Mouse (Mus musculus) midbrain, embryonic 15.5 days (tissue): ENCODE measurements around the gene Synpr. TPM values are rescaled to one million over a fixed set of nuclear protein-coding genes. Genes with fewer than 3 reads are reported as not detected.
A peak's percentile ranks its signal among the peaks of the same experiment; 100 is the strongest.
"Not testable (repeated sequence)": the region's sequence is repeated elsewhere in the genome, so short reads cannot be mapped to it uniquely, and the experiment has no call there.

Source experiments
- ATAC-seq: fragments of 200-750 bp; cut with Nextera tagmentation; replicated peaks from 2 replicates; pipeline ENCODE4 v1.8.0; 2017; ENCODE audit warnings: moderate TSS enrichment
- H3K27ac ChIP-seq: fragments of 300-500 bp; sonication (generic); 2 replicates; pipeline ENCODE4 v1.5.1; 2015; ENCODE audit warnings: mild to moderate bottlenecking, inconsistent platforms
- H3K27me3 ChIP-seq: fragments of 300-500 bp; sonication (generic); replicated peaks from 2 replicates; pipeline ENCODE4 v1.6.1; 2015; ENCODE audit warnings: inconsistent platforms
- H3K36me3 ChIP-seq: fragments of 300-500 bp; sonication (generic); replicated peaks from 2 replicates; pipeline ENCODE4 v1.6.1; 2015; ENCODE audit warnings: inconsistent platforms
- H3K4me1 ChIP-seq: fragments of 300-500 bp; sonication (generic); 2 replicates; pipeline ENCODE4 v1.6.1; 2015; ENCODE audit warnings: inconsistent platforms
- H3K4me2 ChIP-seq: fragments of 300-500 bp; sonication (generic); 2 replicates; pipeline ENCODE4 v1.6.1; 2015; ENCODE audit warnings: inconsistent platforms, mild to moderate bottlenecking, moderate library complexity
- H3K4me3 ChIP-seq: fragments of 300-500 bp; sonication (generic); 2 replicates; pipeline ENCODE4 v1.5.1; 2015; ENCODE audit warnings: mild to moderate bottlenecking, inconsistent platforms
- H3K9ac ChIP-seq: fragments of 300-500 bp; sonication (generic); 2 replicates; pipeline ENCODE4 v1.6.1; 2015; ENCODE audit warnings: mild to moderate bottlenecking, inconsistent platforms
- H3K9me3 ChIP-seq: fragments of 300-500 bp; sonication (generic); 2 replicates; pipeline ENCODE4 v1.6.1; 2016; ENCODE audit warnings: inconsistent platforms
- WGBS: fragments of 180-500 bp; shearing (Covaris S2); methylation state at CpG from one replicate; pipeline ENCODE4 v1.1.7; 2015; ENCODE audit warnings: mixed read lengths; 5-methylcytosine and 5-hydroxymethylcytosine counted together
- polyA plus RNA-seq: library from polyadenylated mRNA; unstranded; fragments of >200 nt; fragmentation: Nextera tagmentation; extraction: Ambion mirVana; gene quantifications from 2 replicates; pipeline ENCODE4 v1.2.1, GENCODE M21; 2015

The Synpr gene
- polyA plus RNA-seq: 30.6 and 33.1 TPM in 2 replicates

GRCm38 (mm10) chr14:13284091-13284844 is at the start of gene Synpr:
Gene Synpr (plus strand): TSS chr14:13284780.
- H3K27ac ChIP-seq: no peak within 1 kb of the TSS
- H3K9ac ChIP-seq: peak within 1 kb of the TSS; percentile 29; the same call in 1 of the 2 replicates
- H3K4me1 ChIP-seq: peaks cover 12% of the 10 kb centered on the region; the same call in 1 of the 2 replicates
- ATAC-seq: peak; percentile 99
- H3K9me3 ChIP-seq: no peaks in the 10 kb centered on the region
- H3K4me2 ChIP-seq: peak within 1 kb of the TSS; percentile 60
- no peaks in the 10 kb centered on the region for H3K36me3 ChIP-seq
- 7% methylated on average over 27 of the region's 27 CpGs for WGBS
- peak within 1 kb of the TSS; percentile 39 for H3K4me3 ChIP-seq
- no peaks in the 10 kb centered on the region for H3K27me3 ChIP-seq

GRCm38 (mm10) chr14:13236929-13237328 is 47.7 kb upstream of the Synpr start:
- Histone ChIP-seq H3K4me2 (no peak overlapping the region), H3K36me3 (no peaks in the 10 kb centered on the region), H3K27ac (no peak overlapping the region), H3K9me3 (no peaks in the 10 kb centered on the region), H3K4me3 (no peak overlapping the region), H3K27me3 (no peaks in the 10 kb centered on the region), H3K4me1 (no peaks in the 10 kb centered on the region), H3K9ac (no peak overlapping the region)
- ATAC-seq: peak; percentile 14; the same call in 1 of the 2 replicates
- WGBS: 18% methylated on average over 1 of the region's 1 CpGs

GRCm38 (mm10) chr14:13247431-13247830 is 37.1 kb upstream of the Synpr start:
- WGBS: 27% methylated on average over 4 of the region's 4 CpGs
- H3K9ac ChIP-seq: no peak overlapping the region
- H3K4me1 ChIP-seq: no peaks in the 10 kb centered on the region
- H3K27me3 ChIP-seq: no peaks in the 10 kb centered on the region
- H3K36me3 ChIP-seq: no peaks in the 10 kb centered on the region
- no peaks in the 10 kb centered on the region for H3K9me3 ChIP-seq
- no peak overlapping the region for H3K27ac ChIP-seq
- H3K4me2 ChIP-seq: no peak overlapping the region
- ATAC-seq: no peak
- H3K4me3 ChIP-seq: no peak overlapping the region

- no peaks in the 10 kb centered on the region for H3K27me3 ChIP-seq
- no peak overlapping the region for H3K4me3 ChIP-seq
- no peak overlapping the region for H3K27ac ChIP-seq
- no peaks in the 10 kb centered on the region for H3K4me1 ChIP-seq
- H3K9ac ChIP-seq: no peak overlapping the region
- no peak overlapping the region for H3K4me2 ChIP-seq
- no peaks in the 10 kb centered on the region for H3K36me3 ChIP-seq
- ATAC-seq: no peak
- H3K9me3 ChIP-seq: no peaks in the 10 kb centered on the region
Observed at GRCm38 (mm10) chr14:13249361-13249760, 35.2 kb upstream of the Synpr start.

GRCm38 (mm10) chr14:13252594-13252993 is 32.0 kb upstream of the Synpr start:
- Histone ChIP-seq H3K4me3 (no peak overlapping the region), H3K4me2 (no peak overlapping the region), H3K4me1 (no peaks in the 10 kb centered on the region), H3K9me3 (no peaks in the 10 kb centered on the region), H3K36me3 (no peaks in the 10 kb centered on the region), H3K27ac (no peak overlapping the region), H3K27me3 (no peaks in the 10 kb centered on the region), H3K9ac (no peak overlapping the region)
- ATAC-seq: no peak
- 97% methylated on average over 1 of the region's 1 CpGs for WGBS

GRCm38 (mm10) chr14:13254741-13255140 is 29.8 kb upstream of the Synpr start:
- H3K27me3 ChIP-seq, H3K36me3 ChIP-seq, H3K4me1 ChIP-seq, H3K9ac ChIP-seq, H3K27ac ChIP-seq, H3K4me2 ChIP-seq, ATAC-seq, H3K9me3 ChIP-seq, H3K4me3 ChIP-seq: not testable (repeated sequence)
- WGBS: 93% methylated on average over 2 of the region's 2 CpGs

- Histone ChIP-seq H3K27me3 (no peaks in the 10 kb centered on the region), H3K4me3 (no peak overlapping the region), H3K36me3 (no peaks in the 10 kb centered on the region), H3K9me3 (no peaks in the 10 kb centered on the region), H3K9ac (no peak overlapping the region), H3K4me1 (no peaks in the 10 kb centered on the region), H3K27ac (no peak overlapping the region), H3K4me2 (no peak overlapping the region)
- peak; percentile 72 for ATAC-seq
- 15% methylated on average over 1 of the region's 1 CpGs for WGBS
Observed at GRCm38 (mm10) chr14:13262406-13262805, 22.2 kb upstream of the Synpr start.

- 66% methylated on average over 2 of the region's 2 CpGs for WGBS
Observed at GRCm38 (mm10) chr14:13266331-13266730, 18.2 kb upstream of the Synpr start.

GRCm38 (mm10) chr14:13267181-13267580 is 17.4 kb upstream of the Synpr start:
- Histone ChIP-seq H3K27ac (no peak overlapping the region), H3K36me3 (no peaks in the 10 kb centered on the region), H3K4me1 (no peaks in the 10 kb centered on the region), H3K4me3 (no peak overlapping the region), H3K4me2 (no peak overlapping the region), H3K9ac (no peak overlapping the region), H3K9me3 (no peaks in the 10 kb centered on the region), H3K27me3 (no peaks in the 10 kb centered on the region)
- no peak for ATAC-seq
- 86% methylated on average over 4 of the region's 4 CpGs for WGBS

More at GRCm38 (mm10) chr14:13266331-13266730, 18.2 kb upstream of the Synpr start:
- no peaks in the 10 kb centered on the region for H3K4me1 ChIP-seq
- no peaks in the 10 kb centered on the region for H3K27me3 ChIP-seq
- H3K36me3 ChIP-seq: no peaks in the 10 kb centered on the region
- no peak overlapping the region for H3K4me2 ChIP-seq
- H3K9ac ChIP-seq: no peak overlapping the region
- no peak for ATAC-seq
- H3K9me3 ChIP-seq: no peaks in the 10 kb centered on the region
- no peak overlapping the region for H3K27ac ChIP-seq
- H3K4me3 ChIP-seq: no peak overlapping the region

GRCm38 (mm10) chr14:13283211-13283610 is 1.4 kb upstream of the Synpr start:
- H3K27ac ChIP-seq: no peak overlapping the region
- no peak for ATAC-seq
- H3K4me2 ChIP-seq: no peak overlapping the region
- H3K36me3 ChIP-seq: no peaks in the 10 kb centered on the region
- no peaks in the 10 kb centered on the region for H3K9me3 ChIP-seq
- H3K9ac ChIP-seq: no peak overlapping the region
- H3K27me3 ChIP-seq: no peaks in the 10 kb centered on the region
- WGBS: 55% methylated on average over 4 of the region's 4 CpGs
- peaks cover 12% of the 10 kb centered on the region; the same call in 1 of the 2 replicates for H3K4me1 ChIP-seq
- H3K4me3 ChIP-seq: no peak overlapping the region

- Histone ChIP-seq H3K9me3 (no peaks in the 10 kb centered on the region), H3K4me2 (peak overlapping the region; percentile 60), H3K27ac (no peak overlapping the region), H3K9ac (peak overlapping the region; percentile 29; the same call in 1 of the 2 replicates), H3K4me1 (peaks cover 12% of the 10 kb centered on the region; the same call in 1 of the 2 replicates), H3K36me3 (no peaks in the 10 kb centered on the region), H3K27me3 (no peaks in the 10 kb centered on the region), H3K4me3 (peak overlapping the region; percentile 39)
- WGBS: 20% methylated on average over 13 of the region's 13 CpGs
- ATAC-seq: no peak
Observed at GRCm38 (mm10) chr14:13284845-13285198, 242 bp downstream of the Synpr start.

GRCm38 (mm10) chr14:13285341-13286130 is 956 bp downstream of the Synpr start:
- Histone ChIP-seq H3K9me3 (no peaks in the 10 kb centered on the region), H3K4me2 (peak overlapping the region; percentile 60)
- WGBS: 82% methylated on average over 10 of the region's 10 CpGs

More at GRCm38 (mm10) chr14:13285341-13286130, 956 bp downstream of the Synpr start:
- Histone ChIP-seq H3K4me3 (no peak overlapping the region), H3K27me3 (no peaks in the 10 kb centered on the region), H3K9ac (no peak overlapping the region), H3K4me1 (peaks cover 12% of the 10 kb centered on the region; the same call in 1 of the 2 replicates), H3K27ac (no peak overlapping the region), H3K36me3 (no peaks in the 10 kb centered on the region)
- no peak for ATAC-seq
